Mouse (Mus musculus) thymus, postnatal 0 days (tissue): Measurements from ENCODE around the gene Trhr2. TPM values are rescaled to one million over a fixed set of nuclear protein-coding genes. Genes with fewer than 3 reads are reported as not detected.
A peak's percentile ranks its signal among the peaks of the same experiment; 100 is the strongest.

Source experiments
- DNase-seq: peaks from one replicate; pipeline ENCODE4 v3.0.0-alpha.2; 2015; ENCODE audit warnings: low spot score
- polyA plus RNA-seq: library from polyadenylated mRNA; unstranded; fragments of >200 nt; fragmentation: Nextera tagmentation; extraction: Ambion mirVana; gene quantifications from 2 replicates; pipeline ENCODE4 v1.2.1, GENCODE M21; 2015

Gene Trhr2
- polyA plus RNA-seq, 1 experiment from 2014 or later, result not detected

- peak; percentile 79 for DNase-seq
Measured at GRCm38 (mm10) chr8:122332753-122333506, 27.6 kb downstream of the Trhr2 start.

DNA sequence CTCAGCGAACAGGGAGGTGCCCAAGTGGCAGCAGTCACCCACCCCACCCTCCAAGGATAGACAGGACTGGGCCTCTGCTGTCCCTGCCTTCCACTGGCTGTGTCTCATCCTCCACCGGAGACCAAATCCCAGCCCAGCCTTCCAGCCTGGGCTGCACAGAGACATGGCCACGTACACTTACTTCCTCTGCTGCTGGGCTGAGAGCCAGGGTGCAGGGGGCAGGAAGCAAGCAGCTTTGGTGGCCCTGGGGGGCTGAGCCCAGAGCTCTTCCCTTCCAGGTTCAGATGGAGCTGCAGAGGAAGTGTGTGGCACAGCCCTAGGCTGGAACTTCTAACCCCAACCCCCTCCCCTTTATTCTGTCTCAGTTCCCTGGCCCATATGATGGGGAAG lies 29.4 kb downstream of the Trhr2 start:
- DNase-seq, result no peak

DNA sequence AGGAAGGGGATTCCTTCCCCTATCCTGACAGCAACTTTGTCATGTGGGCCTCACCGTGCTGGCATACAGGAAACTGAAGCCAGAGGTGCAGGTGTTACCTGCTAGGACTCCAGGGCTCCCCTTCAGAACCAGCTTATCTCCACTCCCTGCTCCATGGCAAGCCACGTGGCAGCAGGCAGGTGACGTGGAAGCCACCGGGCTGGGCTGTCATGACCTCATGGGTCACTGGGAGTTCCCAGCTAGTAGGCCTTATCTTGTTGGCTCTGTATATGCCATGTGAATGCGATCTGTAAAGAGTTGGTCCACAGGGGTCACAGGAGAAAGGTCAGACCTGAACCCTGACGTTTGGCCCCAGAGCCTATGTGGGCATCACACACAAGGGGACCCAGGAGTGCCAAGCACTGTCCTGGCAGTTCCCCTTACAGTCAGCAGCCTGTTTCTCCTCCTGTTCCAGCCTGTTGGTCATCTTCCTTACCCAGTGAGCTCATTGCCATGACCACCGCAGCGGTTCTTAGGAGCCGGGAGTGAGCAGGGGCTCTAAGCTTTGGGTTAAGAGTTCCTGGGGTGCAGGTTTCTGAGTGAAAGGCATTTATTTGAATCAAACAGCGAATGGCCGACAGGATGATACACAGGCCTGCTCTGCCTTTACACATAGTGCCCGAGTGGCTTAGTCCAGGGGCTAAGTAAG lies 30.0 kb downstream of the Trhr2 start:
- DNase-seq, result no peak

GRCm38 (mm10) chr8:122329553-122330239 lies 30.9 kb downstream of the Trhr2 start:
- no peak for DNase-seq

DNA sequence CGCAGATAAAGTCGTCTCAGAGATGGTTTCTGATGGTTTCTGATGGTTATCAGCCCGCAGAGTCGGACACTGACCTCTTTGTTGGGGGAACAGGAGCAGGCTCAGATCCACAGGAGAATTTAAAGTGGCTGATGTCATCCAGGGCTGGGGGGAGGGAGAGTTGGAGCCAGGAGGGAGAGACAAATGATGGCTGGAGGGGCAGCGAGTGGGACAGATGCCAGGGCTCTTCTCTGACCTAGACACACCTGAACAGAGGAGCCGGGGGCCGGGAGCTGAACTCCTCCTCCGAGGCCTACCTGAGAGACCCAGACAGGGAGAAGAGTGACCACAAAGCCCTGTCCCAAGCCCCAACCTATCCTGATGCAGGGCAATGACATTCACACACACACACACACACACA lies 31.5 kb downstream of the Trhr2 start:
- DNase-seq, result no peak

- DNase-seq, result no peak
Measured at GRCm38 (mm10) chr8:122326114-122326542, 34.4 kb downstream of the Trhr2 start.

- DNase-seq, result no peak
Measured at GRCm38 (mm10) chr8:122325196-122325595, 35.4 kb downstream of the Trhr2 start.

DNA sequence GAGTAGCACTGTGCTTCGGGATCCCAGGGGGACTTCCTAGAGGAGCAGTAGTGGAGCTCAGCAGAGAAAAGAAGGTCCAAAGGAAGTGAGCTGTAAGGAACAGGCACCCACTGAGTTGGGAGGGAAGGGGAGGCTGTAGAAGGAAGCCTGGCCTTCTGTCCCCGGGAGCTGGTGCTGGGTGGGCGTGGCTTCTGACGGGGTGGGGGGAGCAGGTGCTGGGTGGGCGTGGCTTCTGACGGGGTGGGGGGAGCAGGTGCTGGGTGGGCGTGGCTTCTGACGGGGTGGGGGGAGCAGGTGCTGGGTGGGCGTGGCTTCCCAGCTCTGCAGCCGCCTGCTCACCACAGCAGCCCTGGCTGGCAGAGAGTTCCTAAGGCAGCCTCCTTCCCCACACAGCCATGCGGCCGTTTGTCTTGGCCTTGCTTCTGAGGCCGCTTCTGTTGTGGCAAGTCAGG lies 36.6 kb downstream of the Trhr2 start:
- DNase-seq, result peak; percentile 57

DNA sequence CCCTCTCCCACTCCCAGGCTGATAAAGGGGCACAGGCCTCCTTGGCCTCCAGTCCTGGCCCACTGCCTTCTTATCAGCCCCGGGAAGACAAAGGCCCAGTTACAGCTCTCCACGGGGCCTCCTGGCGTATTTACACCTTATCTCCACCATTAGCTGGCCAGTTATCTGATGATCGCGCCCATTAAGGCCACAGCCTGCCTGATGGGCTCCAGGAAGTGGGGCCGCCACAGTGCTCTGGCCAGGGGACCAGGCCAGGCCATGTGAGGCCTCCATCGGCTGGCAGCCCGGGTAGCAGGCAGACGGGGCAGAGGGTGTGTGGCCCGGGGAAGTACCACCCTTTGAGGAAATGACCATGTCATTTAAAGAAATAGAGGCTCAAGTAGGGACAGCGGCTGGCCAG lies 37.8 kb downstream of the Trhr2 start:
- no peak for DNase-seq

DNA sequence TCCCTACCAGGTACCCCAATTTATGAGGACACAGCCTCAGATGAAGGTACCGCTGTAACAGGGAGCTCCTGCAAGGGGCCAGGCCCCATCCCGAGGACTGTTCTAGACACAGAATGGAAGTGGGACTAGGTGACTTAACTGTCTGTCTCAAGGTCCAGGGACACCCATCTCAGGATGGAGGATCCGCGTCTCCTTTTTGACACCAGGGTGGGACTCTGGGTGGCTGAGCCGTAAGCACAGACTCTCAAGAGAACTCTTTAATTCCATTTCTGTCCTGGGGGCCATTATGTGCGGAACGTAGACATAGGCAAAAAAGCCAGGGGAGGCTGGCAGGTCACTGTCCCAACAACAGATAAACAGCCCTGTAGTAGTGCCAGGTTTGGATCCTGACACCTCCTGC lies 38.4 kb downstream of the Trhr2 start:
- DNase-seq, result no peak

DNA sequence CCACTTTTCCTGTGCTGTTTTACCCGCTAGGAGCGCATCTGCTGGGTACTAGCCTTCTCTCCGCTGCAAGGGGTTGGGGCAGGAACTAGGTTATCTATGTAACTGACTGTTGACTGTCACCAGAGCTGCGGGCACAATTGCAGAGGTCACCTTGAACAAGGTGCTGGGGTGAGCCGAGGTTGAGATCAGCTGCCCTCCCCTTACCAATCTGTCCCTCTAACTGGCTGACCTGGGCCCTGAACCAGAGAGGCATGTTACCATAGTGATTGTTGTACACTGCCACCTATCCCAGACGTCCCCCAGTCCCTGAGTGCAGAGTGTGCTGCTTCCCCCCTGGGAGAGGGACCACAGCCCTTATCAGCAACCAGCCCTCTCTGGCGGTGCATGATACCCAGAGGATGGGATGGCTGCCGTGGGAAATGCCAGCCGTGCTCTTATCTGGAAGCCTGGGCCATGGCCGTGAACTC lies 39.1 kb downstream of the Trhr2 start:
- DNase-seq, result no peak

- DNase-seq, result no peak
Measured at GRCm38 (mm10) chr8:122320541-122320940, 40.0 kb downstream of the Trhr2 start.

GRCm38 (mm10) chr8:122319708-122320075 lies 40.9 kb downstream of the Trhr2 start:
- DNase-seq, result no peak

- DNase-seq, result no peak
Measured at GRCm38 (mm10) chr8:122319045-122319707, 41.4 kb downstream of the Trhr2 start.

DNA sequence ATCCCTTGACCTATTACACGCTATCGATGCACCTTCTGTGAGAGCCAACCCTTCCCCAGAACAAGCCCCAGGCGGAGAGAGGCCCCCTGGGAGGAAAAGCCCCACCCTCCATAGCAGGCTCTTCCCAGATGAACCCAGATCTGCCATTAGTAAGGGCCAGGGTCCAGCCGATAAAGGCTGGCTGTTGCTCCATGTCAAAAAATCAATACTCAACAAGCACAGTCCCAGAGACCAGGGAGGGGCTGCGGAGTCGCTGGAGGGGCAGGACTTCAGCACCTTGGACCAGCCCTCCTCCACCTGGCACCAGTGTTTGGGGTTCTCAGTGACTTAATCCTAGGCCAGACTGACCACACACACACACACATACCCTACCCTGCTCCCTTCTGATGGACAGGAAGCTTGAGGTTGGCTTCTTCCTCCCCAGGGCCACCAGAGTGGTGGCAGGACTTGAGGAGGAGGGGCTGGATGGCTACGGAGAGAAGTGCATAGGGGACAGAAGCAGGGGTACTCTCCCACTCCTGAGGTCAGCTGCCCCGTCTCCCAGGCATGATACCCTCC lies 42.5 kb downstream of the Trhr2 start:
- no peak for DNase-seq

- no peak for DNase-seq
Measured at GRCm38 (mm10) chr8:122316402-122316801, 44.1 kb downstream of the Trhr2 start.

DNA sequence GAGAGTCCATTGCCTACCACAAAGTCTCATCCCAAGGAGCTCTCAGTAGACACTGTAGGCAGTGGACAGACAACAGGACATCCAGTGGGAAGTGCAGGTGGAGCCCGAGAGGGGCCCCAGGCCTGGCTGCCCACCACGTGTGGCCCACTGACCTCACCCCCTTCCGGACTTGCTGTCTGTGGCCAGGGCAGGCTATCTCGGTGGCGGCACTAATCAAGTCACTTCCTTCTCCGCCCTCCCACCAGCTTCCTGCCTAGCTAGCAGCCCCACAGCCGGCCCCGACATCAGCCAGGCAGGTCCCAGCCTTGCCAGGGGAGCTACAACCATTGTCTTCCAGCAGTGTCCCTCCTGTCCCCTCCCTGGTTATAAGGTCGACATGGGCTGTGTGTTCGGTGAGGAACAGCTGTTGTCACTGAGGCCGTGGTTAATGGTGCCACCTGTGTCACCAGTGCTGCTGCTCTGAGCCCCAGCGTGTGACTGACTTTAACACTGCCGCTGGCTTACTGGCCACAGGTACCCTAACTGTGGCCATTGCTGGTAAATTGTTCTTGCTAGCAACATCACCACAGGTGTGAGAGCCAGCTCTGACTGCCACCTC lies 45.5 kb downstream of the Trhr2 start:
- DNase-seq, result no peak

DNA sequence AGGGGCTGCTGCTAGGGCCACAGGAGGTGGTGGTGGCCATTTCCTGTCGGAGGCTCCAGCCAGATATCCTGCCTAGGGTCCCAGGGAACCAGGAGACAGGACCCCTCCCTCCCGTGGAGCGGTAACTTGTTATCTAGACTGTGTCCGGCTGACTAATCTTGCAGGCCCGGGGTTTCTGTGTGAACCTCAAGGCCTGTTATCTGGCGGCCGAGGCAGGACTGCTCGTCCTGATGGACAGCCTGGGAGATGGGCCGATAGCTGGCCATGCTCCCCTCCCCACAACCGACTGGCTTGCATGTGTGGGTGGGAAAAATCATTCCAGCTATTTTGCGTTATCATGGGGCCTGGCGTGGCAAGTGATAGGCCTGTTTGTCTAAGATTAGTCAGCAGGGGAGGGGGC lies 47.2 kb downstream of the Trhr2 start:
- no peak for DNase-seq

- no peak for DNase-seq
Measured at GRCm38 (mm10) chr8:122312553-122312952, 48.0 kb downstream of the Trhr2 start.

GRCm38 (mm10) chr8:122311115-122311514 lies 49.4 kb downstream of the Trhr2 start:
- no peak for DNase-seq

GRCm38 (mm10) chr8:122309272-122309671 lies 51.3 kb downstream of the Trhr2 start:
- DNase-seq, result no peak
